Mouse (Mus musculus): Measurements from ENCODE around the gene Atn1. TPM values are rescaled to one million over a fixed set of nuclear protein-coding genes. Genes with fewer than 3 reads are reported as not detected.

Atn1 gene
- total RNA-seq, 1 experiment: 8.9 TPM

DNA sequence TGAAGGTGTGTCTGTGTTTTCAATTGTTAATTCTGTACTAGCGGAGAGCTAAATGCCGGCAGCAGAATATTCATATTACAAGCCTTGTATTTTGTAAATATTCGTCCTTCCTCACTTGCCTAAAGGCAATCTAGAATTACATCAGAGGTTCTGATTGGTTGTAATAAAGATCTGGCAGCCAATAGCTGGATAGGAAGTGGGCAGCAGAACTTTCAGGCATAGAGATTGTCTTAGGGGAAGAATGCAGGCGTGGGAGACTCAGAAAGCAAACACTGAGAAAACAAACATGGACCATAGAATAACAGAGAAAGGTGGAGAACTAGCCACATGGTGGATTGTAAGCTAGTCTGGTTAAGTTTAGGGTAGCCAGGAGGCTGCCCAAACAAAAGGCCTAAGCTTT lies 33.8 kb upstream of the Atn1 start:
- H3K4me1 ChIP-seq (ENCODE audit: control insufficient read depth in 2 of 2, insufficient read depth in 2 of 2, low read length in 2 of 2, poor library complexity in 1 of 2): peaks cover 1 to 11% of the 10 kb centered on the region in 2 experiments; a peak in 2 of 4 replicates
- in situ Hi-C loops (cut with MboI; ENCODE audit: low sequenced_read_pairs in 2 of 2, unreplicated experiment in 2 of 2): no loop called here
- no peak overlapping the region for H3K9ac ChIP-seq (ENCODE audit: insufficient read depth, low read depth, low read length, poor library complexity, severe bottlenecking)
- no peaks in the 10 kb centered on the region for H3K36me3 ChIP-seq (ENCODE audit: control insufficient read depth, insufficient read depth, low read length, poor library complexity, severe bottlenecking)
- DNase-seq (ENCODE audit: low read depth, low spot score): no peak
- no peak for TF ChIP-seq ZNF384 (IDR thresholded peaks at IDR 0.05; ENCODE audit: low read depth, low read length)
- no peak for TF ChIP-seq MAFK (IDR thresholded peaks at IDR 0.05; ENCODE audit: insufficient read depth, low read depth, low read length)
- no peak overlapping the region for H3K4me3 ChIP-seq (ENCODE audit: insufficient read depth in 1 of 2, low read depth in 1 of 2, low read length in 2 of 2, poor library complexity in 1 of 2, severe bottlenecking in 1 of 2)
- H3K27ac ChIP-seq (ENCODE audit: insufficient read depth, low read depth, low read length, poor library complexity, severe bottlenecking): no peak overlapping the region
- H3K9me3 ChIP-seq (ENCODE audit: control insufficient read depth, insufficient read depth, low read depth, low read length): no peaks in the 10 kb centered on the region

DNA sequence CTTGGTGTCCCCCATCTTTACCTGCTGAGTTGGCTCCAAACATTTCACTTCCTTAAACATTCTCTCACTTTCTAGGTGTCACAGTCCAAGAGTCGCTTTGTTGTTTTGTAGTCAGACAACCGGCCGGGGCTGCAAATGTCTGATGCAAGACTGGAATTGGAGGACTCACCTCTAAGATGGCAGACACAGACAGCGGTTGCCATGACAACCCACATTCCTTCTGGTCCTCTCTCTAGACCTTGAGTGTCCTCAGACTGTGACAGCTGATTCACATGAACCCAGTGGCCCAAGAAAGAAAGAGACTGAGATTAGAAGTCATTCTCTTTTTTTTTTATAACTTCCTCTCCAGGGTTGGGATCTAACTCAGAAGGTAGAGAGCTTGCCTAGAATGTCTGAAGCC lies 33.2 kb upstream of the Atn1 start:
- Histone ChIP-seq H3K27ac (ENCODE audit: insufficient read depth, low read depth, low read length, poor library complexity, severe bottlenecking) (no peak overlapping the region), H3K4me1 (ENCODE audit: control insufficient read depth in 2 of 2, insufficient read depth in 2 of 2, low read length in 2 of 2, poor library complexity in 1 of 2) (peaks cover 1 to 11% of the 10 kb centered on the region in 2 experiments; a peak in 2 of 4 replicates), H3K36me3 (ENCODE audit: control insufficient read depth, insufficient read depth, low read length, poor library complexity, severe bottlenecking) (no peaks in the 10 kb centered on the region), H3K9ac (ENCODE audit: insufficient read depth, low read depth, low read length, poor library complexity, severe bottlenecking) (no peak overlapping the region), H3K4me3 (ENCODE audit: insufficient read depth in 1 of 2, low read depth in 1 of 2, low read length in 2 of 2, poor library complexity in 1 of 2, severe bottlenecking in 1 of 2) (no peak overlapping the region), H3K9me3 (ENCODE audit: control insufficient read depth, insufficient read depth, low read depth, low read length) (no peaks in the 10 kb centered on the region)
- DNase-seq (ENCODE audit: low read depth, low spot score): no peak
- TF ChIP-seq HCFC1 (IDR thresholded peaks at IDR 0.05; ENCODE audit: borderline replicate concordance, insufficient read depth, low read length) (no peak), CHD2 (IDR thresholded peaks at IDR 0.05; ENCODE audit: low read depth, low read length) (no peak), ZNF384 (IDR thresholded peaks at IDR 0.05; ENCODE audit: low read depth, low read length) (no peak), ZC3H11A (IDR thresholded peaks at IDR 0.05; ENCODE audit: borderline replicate concordance, low read depth, low read length) (no peak), MAFK (IDR thresholded peaks at IDR 0.05; ENCODE audit: insufficient read depth, low read depth, low read length) (no peak)
- in situ Hi-C loops (cut with MboI; ENCODE audit: low sequenced_read_pairs in 2 of 2, unreplicated experiment in 2 of 2): no loop called here

DNA sequence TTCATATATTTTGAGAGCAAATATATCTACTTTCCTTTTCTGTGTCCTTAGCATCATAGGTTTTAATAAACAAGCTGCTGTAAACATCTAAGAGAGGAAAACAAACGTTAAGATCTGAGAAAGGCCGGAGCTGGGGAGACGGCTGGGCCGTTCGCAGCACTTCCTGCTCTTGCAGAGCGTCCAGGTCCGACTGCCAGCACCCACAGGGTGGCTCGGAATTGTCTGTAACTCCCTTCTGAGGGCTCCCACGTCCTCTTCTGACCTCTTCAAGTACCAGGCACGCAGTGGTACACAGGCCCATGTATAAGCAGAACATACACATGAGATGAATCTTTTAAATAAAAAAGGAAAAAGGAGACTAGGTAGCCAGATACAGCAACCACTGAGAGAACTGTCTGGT lies 31.4 kb upstream of the Atn1 start:
- in situ Hi-C loops (cut with MboI; ENCODE audit: low sequenced_read_pairs in 2 of 2, unreplicated experiment in 2 of 2): no loop called here
- Histone ChIP-seq H3K36me3 (ENCODE audit: control insufficient read depth, insufficient read depth, low read length, poor library complexity, severe bottlenecking) (no peaks in the 10 kb centered on the region), H3K4me1 (ENCODE audit: control insufficient read depth in 2 of 2, insufficient read depth in 2 of 2, low read length in 2 of 2, poor library complexity in 1 of 2) (peaks cover 3 to 13% of the 10 kb centered on the region in 2 experiments; a peak in 3 of 4 replicates), H3K27ac (ENCODE audit: insufficient read depth, low read depth, low read length, poor library complexity, severe bottlenecking) (no peak overlapping the region), H3K9ac (ENCODE audit: insufficient read depth, low read depth, low read length, poor library complexity, severe bottlenecking) (no peak overlapping the region), H3K4me3 (ENCODE audit: insufficient read depth in 1 of 2, low read depth in 1 of 2, low read length in 2 of 2, poor library complexity in 1 of 2, severe bottlenecking in 1 of 2) (no peak overlapping the region), H3K9me3 (ENCODE audit: control insufficient read depth, insufficient read depth, low read depth, low read length) (no peaks in the 10 kb centered on the region)
- no peak for TF ChIP-seq HCFC1 (IDR thresholded peaks at IDR 0.05; ENCODE audit: borderline replicate concordance, insufficient read depth, low read length)
- TF ChIP-seq MAFK (IDR thresholded peaks at IDR 0.05; ENCODE audit: insufficient read depth, low read depth, low read length): no peak
- no peak for TF ChIP-seq ZC3H11A (IDR thresholded peaks at IDR 0.05; ENCODE audit: borderline replicate concordance, low read depth, low read length)
- TF ChIP-seq ZNF384 (IDR thresholded peaks at IDR 0.05; ENCODE audit: low read depth, low read length): no peak
- TF ChIP-seq CHD2 (IDR thresholded peaks at IDR 0.05; ENCODE audit: low read depth, low read length): no peak
- DNase-seq (ENCODE audit: low read depth, low spot score): no peak

DNA sequence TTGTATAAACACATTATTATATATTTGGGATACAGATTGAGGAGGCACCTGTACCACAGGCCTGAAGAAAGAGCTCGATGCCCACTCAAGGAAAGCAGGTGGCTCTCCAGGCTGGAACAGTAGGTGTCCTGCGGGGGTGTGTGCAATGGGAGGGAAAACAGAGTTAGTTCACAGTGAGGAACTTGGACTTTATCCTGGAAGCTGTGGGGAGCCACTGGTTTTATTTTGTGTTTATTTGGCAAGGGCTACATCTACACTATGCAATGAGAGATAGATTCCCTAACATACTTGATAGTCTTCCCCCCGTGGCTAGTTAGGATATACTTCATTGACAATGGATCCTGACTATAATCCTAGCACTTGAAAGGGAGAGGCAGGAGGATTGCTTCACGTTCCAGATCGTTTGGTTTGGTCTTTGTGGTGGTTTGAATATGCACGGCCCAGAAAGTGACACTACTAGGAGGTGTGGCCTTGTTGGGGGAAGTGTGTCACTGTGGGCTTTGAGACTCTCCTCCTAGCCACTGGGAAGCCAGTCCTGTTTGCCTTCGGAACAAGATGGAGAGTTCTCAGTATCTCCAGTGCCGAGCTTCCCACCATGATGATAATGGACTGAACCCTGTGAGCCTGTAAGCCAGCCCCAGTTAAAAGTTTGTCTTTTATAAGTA lies 30.6 kb upstream of the Atn1 start:
- no peak overlapping the region for H3K9ac ChIP-seq (ENCODE audit: insufficient read depth, low read depth, low read length, poor library complexity, severe bottlenecking)
- H3K27ac ChIP-seq (ENCODE audit: insufficient read depth, low read depth, low read length, poor library complexity, severe bottlenecking): no peak overlapping the region
- H3K4me3 ChIP-seq (ENCODE audit: insufficient read depth in 1 of 2, low read depth in 1 of 2, low read length in 2 of 2, poor library complexity in 1 of 2, severe bottlenecking in 1 of 2): no peak overlapping the region
- in situ Hi-C loops (cut with MboI; ENCODE audit: low sequenced_read_pairs in 2 of 2, unreplicated experiment in 2 of 2): no loop called here
- TF ChIP-seq MAFK (IDR thresholded peaks at IDR 0.05; ENCODE audit: insufficient read depth, low read depth, low read length) (no peak), ZNF384 (IDR thresholded peaks at IDR 0.05; ENCODE audit: low read depth, low read length) (no peak)
- H3K36me3 ChIP-seq (ENCODE audit: control insufficient read depth, insufficient read depth, low read length, poor library complexity, severe bottlenecking): no peaks in the 10 kb centered on the region
- H3K9me3 ChIP-seq (ENCODE audit: control insufficient read depth, insufficient read depth, low read depth, low read length): no peaks in the 10 kb centered on the region
- DNase-seq (ENCODE audit: low read depth, low spot score): no peak
- peaks cover 5 to 14% of the 10 kb centered on the region in 2 experiments; a peak in 3 of 4 replicates for H3K4me1 ChIP-seq (ENCODE audit: control insufficient read depth in 2 of 2, insufficient read depth in 2 of 2, low read length in 2 of 2, poor library complexity in 1 of 2)

DNA sequence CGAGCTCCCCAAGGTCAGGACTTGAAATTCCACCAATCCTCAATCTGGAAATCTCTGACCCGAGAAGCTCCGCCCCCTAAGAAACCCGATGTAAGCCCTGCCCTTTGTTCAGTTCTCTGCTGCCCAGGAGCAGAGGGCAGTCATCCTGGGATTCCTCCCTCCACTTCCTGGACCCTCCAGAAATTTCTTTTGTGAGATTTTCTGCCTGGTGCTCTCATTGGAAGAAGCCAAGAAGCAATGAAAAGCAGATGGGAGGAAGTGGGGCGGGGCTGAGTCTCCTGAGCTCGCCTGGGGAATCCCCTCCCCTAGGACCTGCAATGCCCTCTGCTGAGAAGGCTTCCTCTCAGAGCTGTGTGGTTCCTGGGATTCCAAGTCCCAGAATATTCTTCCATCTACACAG lies 26.1 kb upstream of the Atn1 start:
- TF ChIP-seq HCFC1 (IDR thresholded peaks at IDR 0.05; ENCODE audit: borderline replicate concordance, insufficient read depth, low read length): no peak
- no peak for TF ChIP-seq ZC3H11A (IDR thresholded peaks at IDR 0.05; ENCODE audit: borderline replicate concordance, low read depth, low read length)
- TF ChIP-seq MAFK (IDR thresholded peaks at IDR 0.05; ENCODE audit: insufficient read depth, low read depth, low read length): no peak
- TF ChIP-seq ZNF384 (IDR thresholded peaks at IDR 0.05; ENCODE audit: low read depth, low read length): no peak
- TF ChIP-seq CHD2 (IDR thresholded peaks at IDR 0.05; ENCODE audit: low read depth, low read length): no peak
- in situ Hi-C loops (cut with MboI; ENCODE audit: low sequenced_read_pairs in 2 of 2, unreplicated experiment in 2 of 2): no loop called here
- peak; percentile 74 for DNase-seq (ENCODE audit: low read depth, low spot score)
- Histone ChIP-seq H3K4me1 (ENCODE audit: control insufficient read depth in 2 of 2, insufficient read depth in 2 of 2, low read length in 2 of 2, poor library complexity in 1 of 2) (peaks cover 3 to 14% of the 10 kb centered on the region in 2 experiments; a peak in 3 of 4 replicates), H3K9me3 (ENCODE audit: control insufficient read depth, insufficient read depth, low read depth, low read length) (no peaks in the 10 kb centered on the region), H3K9ac (ENCODE audit: insufficient read depth, low read depth, low read length, poor library complexity, severe bottlenecking) (0 out of 2 replicates have a peak overlapping the region, but pooled peaks have one; percentile 34), H3K27ac (ENCODE audit: insufficient read depth, low read depth, low read length, poor library complexity, severe bottlenecking) (peak overlapping the region; percentile 1; the same call in 1 of the 2 replicates), H3K4me3 (ENCODE audit: insufficient read depth in 1 of 2, low read depth in 1 of 2, low read length in 2 of 2, poor library complexity in 1 of 2, severe bottlenecking in 1 of 2) (peak overlapping the region in 1 of 2 experiments; percentile 63; a peak in 2 of 4 replicates), H3K36me3 (ENCODE audit: control insufficient read depth, insufficient read depth, low read length, poor library complexity, severe bottlenecking) (no peaks in the 10 kb centered on the region)

All from ES-E14 (cell line).